In the genomic region with DNA sequence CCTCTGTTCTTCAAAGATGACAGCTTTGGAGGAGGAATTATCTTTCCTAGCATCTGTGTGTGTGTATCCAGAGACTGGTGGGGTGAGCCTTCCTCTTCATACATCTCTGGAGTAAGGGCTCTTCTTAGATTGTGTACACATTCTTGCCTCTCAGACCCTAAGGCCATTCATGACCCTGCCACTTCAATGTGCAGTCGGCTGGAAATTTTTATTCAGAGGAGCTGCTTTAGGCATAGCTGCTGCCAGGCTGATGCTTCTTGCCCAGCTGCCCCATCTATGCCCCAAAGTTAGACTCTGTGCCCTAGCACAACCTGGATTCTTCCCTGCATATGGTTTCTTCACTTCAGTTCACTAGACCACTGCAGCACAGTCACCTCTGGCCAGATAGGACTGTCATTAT, we compare ENCODE assay signal across 12 mouse cellular contexts.
"Had no signal": no experiment of that assay in that cellular context is flagged by ENCODE, and none has a peak within 500 bp of the region (broad histone marks: within the 10 kb centered on the region; RNA-seq: fewer than 3 reads in every experiment).

No protein-coding gene starts in this region.

- DNase-seq: kidney, postnatal 36 days; layer of hippocampus, adult 9-11 months; layer of hippocampus, postnatal 36 days; lung, adult 18-20 months; right cerebral cortex, postnatal 4 days; spleen, adult 18-20 months; thymus, adult 18-20 months; thymus, postnatal 14 days had no signal

- H3K27ac ChIP-seq: kidney, postnatal 0 days; limb, embryonic 13.5 days; liver, embryonic 14.5 days; midbrain, embryonic 12.5 days had no signal

- H3K4me1 ChIP-seq: limb, embryonic 13.5 days; midbrain, embryonic 12.5 days had no signal

- H3K27me3 ChIP-seq: limb, embryonic 13.5 days; midbrain, embryonic 12.5 days had no signal

- H3K9me3 ChIP-seq: limb, embryonic 13.5 days; midbrain, embryonic 12.5 days had no signal

- H3K4me2 ChIP-seq: limb, embryonic 13.5 days; midbrain, embryonic 12.5 days had no signal

- H3K36me3 ChIP-seq: limb, embryonic 13.5 days; midbrain, embryonic 12.5 days had no signal

- H3K4me3 ChIP-seq: limb, embryonic 13.5 days; midbrain, embryonic 12.5 days had no signal

- H3K9ac ChIP-seq: limb, embryonic 13.5 days; liver, embryonic 14.5 days; midbrain, embryonic 12.5 days had no signal
